21 mouse cellular contexts compared by ENCODE assay signal in the genomic region with DNA sequence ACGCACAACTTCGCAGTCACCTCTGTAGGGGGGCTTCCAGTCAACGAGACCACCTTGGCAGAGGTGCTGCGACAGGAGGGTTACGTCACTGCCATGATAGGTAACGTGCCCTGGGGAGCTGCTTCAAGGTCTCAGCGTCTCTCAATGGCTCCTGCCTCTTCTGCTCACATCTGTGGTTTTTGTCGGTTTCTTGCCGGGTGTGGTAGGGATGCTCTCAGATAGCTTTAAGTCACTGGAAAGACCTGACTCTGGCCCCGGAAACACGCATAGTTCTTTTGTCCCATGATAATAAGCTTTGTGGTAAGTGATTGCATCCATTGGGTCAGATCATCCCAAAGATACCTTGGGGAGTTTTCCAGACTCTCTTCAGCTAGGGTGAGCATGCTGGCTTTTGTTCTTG.
"Had no signal": no experiment of that assay in that cellular context is flagged by ENCODE, and none has a peak within 500 bp of the region (broad histone marks: within the 10 kb centered on the region; RNA-seq: fewer than 3 reads in every experiment).

No protein-coding gene starts in this region.

- H3K27ac ChIP-seq: hindbrain, postnatal 0 days; limb, embryonic 12.5 days; limb, embryonic 15.5 days; midbrain, embryonic 10.5 days; neural tube, embryonic 12.5 days; neural tube, embryonic 15.5 days; stomach, postnatal 0 days had no signal

- H3K36me3 ChIP-seq: limb, embryonic 12.5 days; limb, embryonic 15.5 days; midbrain, embryonic 10.5 days; neural tube, embryonic 12.5 days; neural tube, embryonic 15.5 days had no signal

- H3K4me2 ChIP-seq: limb, embryonic 12.5 days; limb, embryonic 15.5 days; neural tube, embryonic 12.5 days; neural tube, embryonic 15.5 days had no signal

- H3K27me3 ChIP-seq: limb, embryonic 12.5 days; limb, embryonic 15.5 days; neural tube, embryonic 12.5 days; neural tube, embryonic 15.5 days had no signal

- DNase-seq: kidney, adult 2 months; kidney, postnatal 14 days; kidney, postnatal 4 days; left cerebral cortex, postnatal 4 days; lung, adult 2 months; lung, postnatal 14 days; lung, postnatal 4 days; midbrain, embryonic 14.5 days; right cerebral cortex, adult 18-20 months; right cerebral cortex, postnatal 14 days; right cerebral cortex, postnatal 4 days; thymus, adult 2 months; thymus, postnatal 25 days had no signal

- H3K9ac ChIP-seq: limb, embryonic 12.5 days; limb, embryonic 15.5 days; neural tube, embryonic 12.5 days; neural tube, embryonic 15.5 days had no signal

- H3K4me1 ChIP-seq: limb, embryonic 15.5 days; neural tube, embryonic 12.5 days had no signal

- ATAC-seq: hindbrain, postnatal 0 days; inflammation-experienced regulatory T-cells, adult 6 months had no signal

- H3K4me3 ChIP-seq: limb, embryonic 12.5 days; limb, embryonic 15.5 days; midbrain, embryonic 10.5 days; neural tube, embryonic 12.5 days; neural tube, embryonic 15.5 days had no signal

- H3K9me3 ChIP-seq: limb, embryonic 12.5 days; limb, embryonic 15.5 days; midbrain, embryonic 10.5 days; neural tube, embryonic 12.5 days; neural tube, embryonic 15.5 days had no signal
